Mouse (Mus musculus) liver, embryonic 14.5 days (tissue): Measurements from ENCODE around the gene Vax1.

ENCODE experiments used
- CTCF ChIP-seq: IDR thresholded peaks from 2 replicates; pipeline ENCODE4 v1.5.1; 2016; ENCODE audit warnings: antibody characterized with exemption, low read depth, control low read depth
- EP300 ChIP-seq: IDR thresholded peaks from 2 replicates; pipeline ENCODE4 v1.6.1; 2016; ENCODE audit warnings: antibody characterized with exemption, low read depth

DNA sequence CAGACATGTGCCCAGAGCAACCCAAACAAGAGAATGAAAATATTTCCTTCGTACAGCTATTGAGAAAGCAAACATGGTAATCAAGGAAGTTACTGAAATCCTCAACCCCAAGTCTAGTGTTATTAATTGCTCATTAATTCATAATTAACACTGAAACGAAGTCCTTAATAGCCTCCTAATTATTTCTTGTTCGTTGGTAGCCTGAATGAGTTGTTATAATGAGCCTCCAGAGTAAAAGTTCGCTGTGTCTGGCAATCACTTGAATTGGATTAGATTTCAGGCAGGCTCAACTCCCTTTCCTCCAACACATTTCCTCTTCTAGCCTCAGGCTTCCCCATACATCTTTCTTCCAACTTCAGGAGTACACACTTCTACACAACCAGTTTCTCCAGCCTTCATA lies 27.6 kb downstream of the Vax1 start:
- no peak for TF ChIP-seq CTCF
- no peak for TF ChIP-seq EP300
